Mouse (Mus musculus) frontal cortex, postnatal 25 days (tissue): ENCODE measurements around the gene Gmfg.

ENCODE experiments used
- DNase-seq, 2 experiments: peaks; one replicate each; pipeline ENCODE4 v3.0.0; 2022; ENCODE audit warnings: low spot score in 2 of 2

Gene Gmfg

DNA sequence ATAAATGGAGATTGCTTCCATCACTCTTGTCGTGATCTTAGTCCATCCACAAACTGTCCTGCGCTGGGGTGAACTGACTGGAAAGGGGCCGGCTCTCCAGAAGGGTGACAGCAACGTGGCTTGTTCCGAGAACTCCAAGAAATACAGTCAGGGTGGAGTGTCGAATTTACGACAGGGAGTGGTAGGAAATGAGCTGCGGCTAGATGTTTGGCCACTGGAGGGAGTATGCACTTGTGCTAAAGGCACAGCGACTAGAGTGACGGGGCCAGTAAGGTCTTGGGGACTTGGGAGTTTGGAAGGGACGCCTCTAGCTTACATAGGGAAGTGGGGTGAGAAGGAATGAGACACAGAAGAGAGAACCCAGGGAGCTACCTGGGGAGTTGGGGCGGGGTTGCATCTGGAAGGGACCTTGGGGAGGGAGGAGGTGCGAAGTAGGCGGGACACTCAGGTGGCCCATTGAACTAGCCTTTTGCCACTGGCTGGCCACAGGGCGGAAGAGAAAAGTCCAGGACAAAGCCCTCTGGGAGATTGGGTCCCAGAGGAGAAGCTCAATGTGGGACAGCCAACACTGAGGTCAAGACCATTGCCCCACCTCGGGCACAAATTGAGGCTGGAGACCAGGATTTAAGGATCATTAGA lies at the start of gene Gmfg:
Gmfg (plus strand) TSS at position 516 of the 639 bp plus-strand sequence.
- DNase-seq, result peak in 1 of 2 experiments; percentile 70

DNA sequence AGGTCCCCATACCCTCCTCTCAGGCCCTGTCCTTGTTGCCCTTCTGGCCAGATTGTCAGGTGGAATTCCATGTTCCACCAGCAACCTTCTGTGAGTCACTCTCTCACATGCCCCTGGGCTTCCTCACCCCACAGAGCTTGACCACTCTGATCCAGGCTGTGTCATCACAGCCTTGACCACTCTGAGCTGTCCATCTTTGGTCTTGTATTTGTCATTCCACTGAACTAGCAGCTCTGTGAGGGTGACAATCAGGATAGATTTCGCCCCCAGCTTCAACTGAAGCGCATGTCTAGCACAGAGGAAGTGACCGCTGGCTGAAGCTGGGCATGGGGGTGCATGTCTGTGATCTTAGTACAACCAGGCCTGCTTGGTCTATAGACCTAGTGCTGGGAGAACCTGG lies 46.9 kb upstream of the Gmfg start:
- DNase-seq, result no peak

DNA sequence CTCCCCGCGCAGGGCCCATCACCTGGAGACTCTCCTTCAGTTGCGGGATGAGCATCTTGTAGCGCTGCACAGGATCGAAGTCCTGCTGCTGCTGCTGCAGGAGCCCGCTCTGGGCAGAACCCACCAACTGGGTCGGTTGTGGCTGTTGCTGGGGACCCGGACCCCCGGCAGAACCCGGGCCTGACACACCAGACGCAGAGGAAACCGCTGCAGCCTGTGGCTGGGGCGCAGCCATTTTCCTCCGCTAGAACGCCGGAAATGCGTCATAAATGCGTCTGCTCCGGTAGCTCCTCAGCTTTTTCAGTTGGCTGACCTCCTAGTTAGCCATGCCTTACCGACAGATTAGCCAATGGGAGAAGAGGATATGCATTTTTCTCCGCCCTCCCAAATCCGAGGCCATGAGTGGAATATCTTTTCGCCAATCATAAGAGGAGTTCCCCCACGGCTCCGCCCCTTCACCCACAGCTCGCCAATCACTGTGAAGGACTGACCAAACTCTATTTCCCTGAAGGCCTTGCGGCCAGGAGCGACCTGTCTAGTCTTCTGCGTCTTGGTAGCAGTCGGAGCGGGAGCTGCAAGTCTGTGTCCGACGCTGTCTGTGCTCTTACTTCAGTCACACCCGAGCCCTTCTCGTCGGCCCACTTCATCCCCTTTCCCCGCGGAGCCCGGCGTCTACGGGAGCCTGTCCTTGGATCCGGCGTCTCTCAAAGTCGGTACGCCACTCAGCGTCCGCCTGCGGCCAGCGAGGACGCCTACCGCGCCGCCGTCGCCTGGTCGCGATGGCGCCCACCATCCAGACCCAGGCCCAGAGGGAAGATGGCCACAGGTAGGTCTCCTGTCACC lies 44.6 kb upstream of the Gmfg start, which contains the start of the genes Med29 and Paf1:
Med29 (minus strand) TSS at position 280 of the 843 bp plus-strand sequence.
Paf1 (plus strand) TSS at position 523 of the 843 bp plus-strand sequence.
- peak; percentile 88 to 97 for DNase-seq

DNA sequence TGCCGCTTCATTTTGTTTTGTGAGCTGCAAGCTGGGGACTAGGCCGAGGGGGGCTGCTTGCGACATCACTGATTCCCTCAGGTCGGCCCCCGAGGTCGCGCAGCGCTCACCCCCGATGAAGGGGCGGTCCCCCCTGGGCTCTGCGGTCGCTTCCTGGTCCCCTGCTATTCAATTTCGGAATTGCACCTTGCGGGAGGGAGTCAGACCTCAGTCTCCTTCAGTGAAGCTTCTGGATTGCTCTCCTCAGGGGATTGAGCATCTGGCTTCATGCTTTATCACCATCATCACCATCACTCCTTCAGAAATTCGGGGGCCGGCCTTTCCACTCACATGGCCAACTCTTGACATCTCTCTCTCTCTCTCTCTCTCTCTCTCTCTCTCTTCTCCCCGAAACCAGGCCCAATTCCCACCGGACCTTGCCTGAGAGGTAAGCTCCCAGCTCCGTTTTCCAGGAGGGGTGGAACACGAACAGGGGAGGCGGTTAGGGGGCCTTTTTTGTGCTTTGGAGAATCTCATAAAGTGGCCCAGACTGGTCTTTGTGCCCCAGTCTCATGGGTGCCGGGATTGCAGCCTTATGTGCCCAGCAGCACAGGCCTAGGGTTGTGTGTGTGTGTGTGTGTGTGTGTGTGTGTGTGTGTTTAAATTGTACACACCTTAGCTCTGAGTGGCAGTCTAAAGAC lies 43.8 kb upstream of the Gmfg start:
- no peak for DNase-seq

DNA sequence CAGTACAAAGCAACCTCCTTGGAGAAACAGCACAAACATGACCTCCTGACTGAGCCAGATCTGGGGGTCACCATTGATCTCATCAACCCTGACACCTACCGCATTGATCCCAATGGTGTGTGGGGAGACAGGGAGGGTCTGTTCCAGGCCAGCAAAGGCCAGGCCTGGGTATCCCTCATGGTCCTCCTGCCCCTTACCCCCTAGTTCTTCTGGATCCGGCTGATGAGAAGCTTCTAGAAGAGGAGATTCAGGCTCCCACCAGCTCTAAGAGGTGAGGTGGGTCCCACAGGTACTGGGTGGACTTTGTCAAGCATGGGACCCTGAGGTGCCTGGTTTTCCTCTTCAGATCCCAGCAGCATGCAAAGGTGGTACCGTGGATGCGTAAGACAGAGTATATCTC lies 41.8 kb upstream of the Gmfg start:
- no peak for DNase-seq

DNA sequence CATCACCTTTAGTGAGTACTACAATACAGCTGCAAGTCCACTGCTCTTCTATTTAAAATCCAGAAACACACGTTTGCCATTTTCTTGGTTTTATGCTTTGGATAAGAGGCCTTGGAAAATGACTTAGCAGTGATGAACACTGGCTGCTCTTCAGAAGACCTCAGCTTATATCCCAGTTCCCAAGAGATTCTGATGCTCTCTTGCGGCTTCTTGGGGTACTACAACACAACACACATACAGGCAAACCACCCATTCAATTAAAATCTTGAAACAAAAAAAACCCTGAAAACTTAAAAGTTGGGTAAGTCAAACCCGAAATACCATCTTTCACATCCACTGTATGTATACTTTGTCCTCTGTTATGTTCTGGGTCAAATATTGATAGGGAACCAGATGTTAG lies 39.2 kb upstream of the Gmfg start:
- DNase-seq, result no peak

DNA sequence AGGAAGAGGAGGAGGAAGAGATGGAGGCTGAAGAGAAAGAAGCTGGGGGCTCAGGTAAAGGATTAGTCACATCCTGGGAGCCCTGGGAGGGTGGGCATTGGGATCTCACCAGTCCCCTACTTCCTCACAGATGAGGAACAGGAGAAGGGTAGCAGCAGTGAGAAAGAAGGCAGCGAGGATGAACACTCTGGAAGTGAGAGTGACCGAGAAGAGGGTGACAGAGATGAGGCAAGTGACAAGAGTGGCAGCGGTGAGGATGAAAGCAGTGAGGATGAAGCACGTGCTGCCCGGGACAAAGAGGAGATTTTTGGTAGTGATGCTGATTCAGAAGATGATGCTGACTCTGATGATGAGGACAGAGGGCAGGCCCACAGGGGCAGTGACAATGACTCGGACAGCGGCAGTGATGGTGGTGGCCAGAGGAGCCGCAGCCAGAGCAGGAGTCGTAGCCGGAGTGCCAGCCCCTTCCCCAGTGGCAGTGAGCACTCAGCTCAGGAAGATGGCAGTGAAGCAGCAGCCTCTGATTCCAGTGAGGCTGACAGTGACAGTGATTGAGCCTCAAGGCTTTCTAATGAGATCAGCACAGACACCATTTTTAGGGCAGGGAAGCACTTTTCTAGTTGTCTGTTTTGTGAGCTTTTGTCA lies 38.4 kb upstream of the Gmfg start:
- no peak for DNase-seq

DNA sequence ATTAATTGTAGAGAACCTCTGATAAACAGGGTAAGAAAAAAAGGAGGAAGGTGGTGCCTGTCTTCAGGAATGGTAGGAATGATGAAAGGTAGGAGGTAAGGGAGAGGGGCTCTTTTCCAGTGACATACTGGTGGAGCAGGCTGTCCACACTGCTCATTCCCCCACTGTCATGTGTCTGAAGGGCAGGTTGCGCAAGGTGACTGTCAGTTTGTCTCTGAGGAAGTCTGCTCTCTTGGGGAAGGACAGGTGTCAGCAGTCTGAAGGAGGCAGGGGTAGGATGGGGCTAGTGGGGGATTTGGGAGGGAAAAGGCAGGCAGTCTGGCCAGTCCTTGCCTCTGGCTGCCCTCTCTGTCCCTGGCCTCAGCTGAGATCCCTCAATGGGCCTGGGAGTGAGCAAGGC lies 36.2 kb upstream of the Gmfg start:
- DNase-seq, result no peak

DNA sequence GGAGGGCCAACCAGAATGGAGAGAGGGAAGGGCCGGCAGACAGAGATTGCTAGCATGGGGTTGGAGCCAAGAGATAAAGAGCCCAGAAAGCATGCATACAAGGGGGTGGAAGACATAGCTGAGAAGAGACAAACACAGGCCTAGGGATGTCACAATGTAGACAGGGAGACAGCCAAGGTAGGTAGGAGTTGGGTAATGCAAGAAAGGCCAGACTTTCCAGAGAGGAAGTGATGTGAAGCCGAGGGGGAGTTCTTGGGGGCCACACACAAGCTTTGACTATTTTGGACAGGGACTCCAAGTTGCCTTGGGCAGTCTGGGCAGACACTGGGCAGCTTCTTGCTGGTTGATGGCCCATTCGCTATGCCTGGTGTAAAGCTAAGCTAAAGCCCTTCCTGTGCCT lies 35.3 kb upstream of the Gmfg start:
- DNase-seq, result no peak

DNA sequence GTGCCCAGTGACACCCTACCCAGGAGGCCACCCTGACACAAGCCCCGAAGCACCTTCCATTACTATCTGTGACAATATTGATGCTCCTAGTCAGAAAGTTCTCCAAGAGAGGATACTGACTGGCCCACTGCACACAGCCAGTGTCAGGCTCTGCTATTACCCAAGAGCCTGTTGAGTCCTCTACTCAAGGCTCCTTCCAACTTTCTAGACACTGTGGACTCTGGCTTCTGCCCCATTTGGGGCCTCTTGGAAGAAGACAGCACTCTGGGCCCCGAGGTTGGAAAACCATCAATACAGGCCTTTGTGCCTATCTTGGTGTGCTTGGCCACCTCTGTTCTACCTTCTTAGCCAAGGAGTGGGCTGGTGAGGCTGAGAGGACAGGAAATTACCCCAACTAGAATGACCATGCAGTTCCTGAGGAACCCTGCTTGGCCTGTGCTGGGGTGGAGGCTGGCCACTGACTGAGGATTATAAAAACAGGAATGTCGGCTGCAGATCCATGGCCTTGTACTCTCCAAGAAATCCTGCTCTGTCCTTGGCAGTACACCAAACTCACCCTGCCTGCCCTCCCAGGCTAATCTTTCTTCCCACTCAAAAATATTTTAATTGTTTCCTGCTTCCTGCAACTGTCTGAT lies 26.3 kb upstream of the Gmfg start:
- DNase-seq, result no peak

DNA sequence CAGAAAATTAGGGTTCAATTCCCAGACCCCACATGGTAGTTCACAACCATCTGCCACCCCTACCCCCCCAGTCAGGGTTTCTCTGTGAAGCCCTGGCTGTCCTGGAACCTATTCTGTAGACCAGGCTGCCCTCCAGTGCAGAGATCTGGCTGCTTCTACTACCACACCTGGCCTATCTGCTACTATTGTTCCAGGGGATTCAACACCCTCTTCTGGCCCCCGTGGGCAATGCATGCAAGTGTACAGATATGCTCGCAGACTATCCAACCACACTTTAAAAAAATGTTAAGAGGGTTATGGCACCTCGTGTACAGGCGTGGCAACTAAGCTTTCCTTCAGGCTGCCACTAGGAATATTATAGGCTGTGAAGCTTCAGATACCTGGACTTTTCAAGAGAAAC lies 24.4 kb upstream of the Gmfg start:
- no peak for DNase-seq

DNA sequence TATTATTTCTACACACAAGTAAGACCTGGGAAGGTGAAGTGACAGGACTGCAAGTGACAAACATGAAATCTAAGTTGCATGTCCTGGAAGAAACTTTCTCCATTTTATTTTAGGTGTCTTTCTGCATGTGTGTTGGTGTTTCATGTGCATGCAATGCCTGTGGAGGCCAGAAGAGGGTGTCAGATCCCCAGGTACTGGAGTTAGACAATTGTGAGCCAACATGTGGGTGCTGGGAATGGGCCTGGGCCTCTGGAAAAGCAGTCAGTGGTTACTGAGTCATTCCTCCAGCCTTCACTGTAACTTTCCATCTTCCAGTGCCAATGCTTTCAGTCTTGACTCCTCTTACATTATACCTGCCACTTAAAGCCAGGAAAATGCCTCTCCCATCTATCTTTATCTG lies 19.9 kb upstream of the Gmfg start:
- no peak for DNase-seq

DNA sequence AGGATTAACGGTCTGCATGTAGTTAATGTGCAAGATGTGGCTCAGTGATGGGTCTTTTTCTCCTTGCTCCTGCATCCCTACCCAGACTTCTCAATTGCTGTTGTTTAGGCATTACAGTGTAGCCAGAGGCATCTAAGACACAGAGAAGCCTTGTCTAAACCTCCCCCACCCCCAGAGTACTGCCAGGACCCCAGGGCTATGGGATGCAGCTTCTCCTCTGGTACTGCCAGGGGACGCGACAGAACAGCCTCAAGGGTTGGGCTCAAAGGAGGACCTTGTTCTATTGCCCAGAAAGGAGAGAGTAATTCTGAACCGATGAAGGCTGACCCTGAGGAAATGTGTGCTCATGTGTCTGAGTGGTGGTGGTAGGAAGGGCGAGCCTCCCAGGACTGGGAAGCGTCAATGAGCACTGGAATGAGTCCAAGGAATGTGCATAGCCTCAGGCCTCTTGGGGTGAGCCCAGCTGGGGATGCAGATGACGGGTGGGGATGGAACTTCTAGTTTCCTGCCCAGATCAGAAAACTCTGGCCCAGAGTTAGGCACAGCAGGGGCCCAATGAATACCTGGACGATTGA lies 19.1 kb upstream of the Gmfg start:
- no peak for DNase-seq

DNA sequence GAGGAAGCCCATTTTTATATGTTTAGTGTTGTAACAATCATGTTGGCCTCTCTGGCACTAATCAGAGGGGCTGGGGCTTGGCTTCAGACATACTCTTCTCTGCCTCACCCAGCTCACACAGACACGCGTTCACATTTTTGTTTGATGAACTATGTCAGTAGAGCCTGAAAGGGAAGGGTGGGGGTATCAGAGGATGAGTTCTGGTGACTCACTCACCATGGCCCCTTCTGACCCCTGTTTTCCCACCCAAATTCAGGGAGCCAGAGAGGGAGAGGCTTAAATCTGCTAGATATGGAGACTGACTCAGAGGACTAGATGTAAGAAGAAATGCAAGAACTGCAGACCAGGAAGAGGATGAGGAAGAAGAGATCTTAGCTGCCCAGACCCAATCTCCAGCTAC lies 17.8 kb upstream of the Gmfg start:
- no peak for DNase-seq

DNA sequence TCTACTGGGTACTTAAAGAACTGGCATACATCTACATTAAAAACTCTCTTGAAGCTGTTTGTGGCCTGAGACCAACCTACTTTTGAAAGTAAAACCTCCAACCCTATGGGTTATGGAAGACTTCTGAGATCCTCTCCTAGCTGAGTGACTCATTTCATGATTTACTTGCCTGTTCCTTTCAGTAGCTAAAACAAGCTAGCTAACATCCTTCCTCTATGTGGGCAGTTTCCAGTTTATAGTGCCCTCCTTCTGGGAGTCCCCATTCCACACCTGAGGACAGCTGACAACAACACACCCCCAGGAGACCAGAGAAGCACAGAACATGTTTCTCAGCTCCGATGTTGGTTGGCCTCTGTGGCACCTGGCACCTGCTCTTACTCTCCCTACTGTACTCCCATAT lies 14.2 kb upstream of the Gmfg start:
- DNase-seq, result no peak

DNA sequence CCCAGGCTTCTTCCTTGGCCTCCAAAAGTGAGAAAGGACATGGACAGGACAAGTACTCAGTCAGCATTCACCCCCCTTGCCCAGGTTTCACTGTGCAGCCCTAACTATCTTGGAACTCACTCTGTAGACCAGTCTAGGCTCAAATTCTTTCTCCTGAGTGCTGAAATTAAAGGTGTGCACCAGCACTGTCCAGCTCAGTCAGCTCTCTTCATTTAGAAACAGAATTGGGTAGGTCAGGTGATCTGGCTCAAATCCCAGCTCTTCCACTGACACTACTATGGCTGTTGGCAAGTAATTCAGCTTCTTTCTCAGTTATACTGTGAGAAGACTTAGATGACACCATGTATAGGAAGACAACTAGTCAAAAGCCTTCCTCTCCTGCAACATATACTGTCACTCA lies 9.5 kb upstream of the Gmfg start:
- DNase-seq, result no peak

DNA sequence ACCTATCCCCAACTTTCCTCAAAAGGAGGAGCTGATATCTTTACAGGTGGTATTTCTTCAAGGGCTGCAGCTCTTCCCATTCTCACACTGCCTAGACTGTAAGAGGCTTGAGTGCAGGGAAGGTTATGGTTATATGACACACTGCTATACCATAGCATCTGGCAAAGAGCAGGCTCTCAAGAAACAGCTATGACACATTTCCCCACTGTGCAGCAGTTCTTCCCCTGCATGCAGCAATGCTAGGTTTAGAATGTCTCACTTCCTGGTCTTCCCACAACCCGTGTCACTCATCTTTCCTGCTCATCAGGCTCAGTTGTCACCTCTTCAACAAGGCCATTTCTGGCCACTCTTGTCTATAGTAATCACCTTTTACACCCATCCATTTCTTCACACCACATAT lies 6.7 kb upstream of the Gmfg start:
- DNase-seq, result no peak

DNA sequence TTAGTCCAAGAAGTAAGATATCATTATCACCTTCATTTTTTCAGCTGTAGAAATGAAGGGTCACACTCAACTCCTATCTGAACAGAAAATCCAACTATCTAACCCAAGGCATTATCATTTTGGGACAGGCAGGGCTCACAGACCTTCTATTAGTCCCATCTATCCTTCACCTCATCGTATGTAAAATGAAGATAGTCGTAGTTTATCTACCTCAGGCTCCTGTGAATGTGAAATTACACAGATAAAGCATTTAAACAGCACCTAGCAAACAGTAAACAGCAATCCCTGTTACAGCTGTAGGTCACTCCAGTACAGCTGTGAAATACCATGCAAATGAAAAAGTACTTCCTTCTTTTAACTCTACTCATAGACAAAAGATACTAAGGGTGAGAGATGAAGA lies 5.0 kb upstream of the Gmfg start:
- no peak for DNase-seq

DNA sequence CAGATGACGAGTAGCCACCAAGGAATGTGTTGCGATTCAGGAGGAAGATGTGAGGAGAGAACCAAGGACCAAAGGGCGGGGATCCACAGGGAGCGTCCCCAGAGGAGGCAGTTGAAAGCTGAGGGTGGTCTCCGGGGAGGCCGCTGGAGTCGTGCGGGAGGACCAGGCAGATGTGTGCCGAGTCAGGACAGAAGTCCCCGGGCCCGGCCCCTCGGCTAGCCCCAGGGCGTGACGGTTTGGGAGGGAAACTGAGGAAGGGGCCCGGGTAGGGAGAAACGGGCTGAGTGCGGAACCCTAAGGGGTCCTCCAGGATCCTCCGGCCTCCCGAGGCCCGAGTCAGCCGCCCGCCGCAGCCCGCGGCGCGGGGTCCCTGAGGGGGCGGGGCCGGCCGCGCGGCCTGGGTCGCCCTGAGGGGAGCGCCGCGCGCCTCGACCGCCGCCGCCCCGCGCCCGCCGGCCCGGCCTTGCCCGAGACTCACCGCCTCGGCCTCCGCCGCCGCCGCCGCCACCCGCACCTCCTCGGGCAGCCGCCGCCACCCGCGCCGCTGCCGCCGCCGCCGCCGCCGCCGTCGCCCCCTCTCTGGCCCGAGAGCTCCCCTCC lies 1.5 kb upstream of the Gmfg start:
- no peak for DNase-seq

DNA sequence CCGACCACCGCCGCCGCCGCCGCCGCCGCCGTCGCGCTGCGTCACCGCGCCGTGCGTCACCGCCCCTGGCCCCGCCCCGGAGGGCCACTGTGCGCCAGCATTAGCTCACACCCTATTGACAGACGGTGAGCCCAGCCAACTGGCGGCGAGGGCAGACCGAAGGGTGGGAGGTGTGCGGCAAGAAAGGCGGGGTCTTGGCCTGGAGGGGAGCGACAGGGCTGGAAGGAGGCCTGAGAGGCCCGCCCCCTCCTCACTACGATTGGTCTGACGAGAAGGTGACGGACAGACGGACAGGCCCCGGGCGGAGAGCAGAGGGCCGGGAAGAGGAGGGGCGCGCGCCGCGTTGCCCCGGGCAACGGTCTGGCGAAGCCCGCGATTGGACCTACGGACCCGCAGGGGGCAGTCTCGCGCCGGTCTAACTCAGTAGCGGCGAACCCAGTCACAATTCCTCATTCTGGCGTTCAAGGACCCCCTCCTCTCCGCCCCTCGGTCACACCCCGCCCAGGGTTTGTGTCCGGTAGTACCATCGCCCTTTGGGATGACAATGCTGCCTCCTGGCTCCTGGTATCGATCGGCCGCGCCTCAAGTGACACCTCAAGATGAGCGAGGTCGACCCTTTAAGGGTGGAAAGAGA lies 859 bp upstream of the Gmfg start:
- DNase-seq, result peak; percentile 99

DNA sequence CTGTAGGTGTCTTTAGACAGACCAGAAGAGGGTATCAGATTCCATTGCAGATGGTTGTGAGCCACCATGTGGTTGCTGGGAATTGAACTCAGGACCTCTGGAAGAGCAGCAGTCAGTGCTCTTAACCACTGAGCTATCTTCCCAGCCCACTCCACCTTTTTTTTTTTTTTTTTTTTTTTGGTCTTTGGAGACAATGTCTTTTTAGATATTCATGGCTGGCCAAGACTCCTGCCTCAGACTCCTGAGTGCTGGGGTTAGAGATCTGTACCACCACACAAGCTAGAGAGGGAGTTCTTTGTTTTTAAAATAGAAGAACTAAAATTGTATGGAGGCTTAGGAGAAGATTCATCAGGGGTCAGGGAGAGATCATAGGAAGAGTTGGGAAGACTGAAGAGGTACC lies 717 bp downstream of the Gmfg start:
- DNase-seq, result no peak
